Mouse (Mus musculus): ENCODE data around the gene Sptb.
A peak's percentile ranks its signal among the peaks of the same experiment; 100 is the strongest.

Sptb gene

DNA sequence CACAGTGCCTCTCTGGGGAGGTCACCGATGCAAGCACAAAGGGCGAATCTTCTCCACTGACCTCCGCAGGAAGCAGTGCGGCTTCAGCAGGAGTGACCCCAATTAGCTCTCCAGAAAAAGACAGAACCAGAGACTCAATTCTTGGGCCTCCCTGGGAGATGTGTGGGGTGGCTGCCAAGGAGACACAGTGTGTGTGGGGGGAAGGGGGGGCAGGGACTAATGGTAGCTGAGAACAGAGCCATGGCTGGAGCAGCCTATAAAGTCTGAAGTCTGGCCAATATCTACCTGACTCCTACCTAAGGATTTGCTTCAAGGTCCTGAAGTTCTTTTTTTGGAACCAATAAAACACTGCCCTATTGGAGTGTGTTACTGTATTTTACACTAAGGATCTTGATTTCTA, 105.8 kb downstream of the Sptb start:
- DNase-seq: no peak

DNA sequence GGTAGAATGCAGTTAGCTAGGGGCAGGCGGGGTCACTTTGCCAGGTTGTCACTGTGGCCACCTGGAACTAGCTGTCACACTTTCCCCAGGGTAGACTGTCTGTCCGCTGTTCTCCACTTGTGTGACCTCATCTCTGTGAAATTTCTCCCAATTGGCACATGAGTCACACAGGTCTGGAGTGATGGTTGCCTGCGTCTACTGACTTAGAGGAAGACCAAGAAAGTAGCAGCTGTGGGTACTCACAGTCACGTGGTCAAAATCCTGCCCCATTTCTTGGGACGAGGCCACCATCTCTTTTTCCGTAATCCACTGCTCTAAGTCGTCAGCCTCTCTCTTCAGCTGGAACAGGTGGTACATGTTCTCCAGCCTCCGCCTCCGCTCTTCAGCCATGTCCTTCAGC, 106.6 kb downstream of the Sptb start:
- DNase-seq: no peak

DNA sequence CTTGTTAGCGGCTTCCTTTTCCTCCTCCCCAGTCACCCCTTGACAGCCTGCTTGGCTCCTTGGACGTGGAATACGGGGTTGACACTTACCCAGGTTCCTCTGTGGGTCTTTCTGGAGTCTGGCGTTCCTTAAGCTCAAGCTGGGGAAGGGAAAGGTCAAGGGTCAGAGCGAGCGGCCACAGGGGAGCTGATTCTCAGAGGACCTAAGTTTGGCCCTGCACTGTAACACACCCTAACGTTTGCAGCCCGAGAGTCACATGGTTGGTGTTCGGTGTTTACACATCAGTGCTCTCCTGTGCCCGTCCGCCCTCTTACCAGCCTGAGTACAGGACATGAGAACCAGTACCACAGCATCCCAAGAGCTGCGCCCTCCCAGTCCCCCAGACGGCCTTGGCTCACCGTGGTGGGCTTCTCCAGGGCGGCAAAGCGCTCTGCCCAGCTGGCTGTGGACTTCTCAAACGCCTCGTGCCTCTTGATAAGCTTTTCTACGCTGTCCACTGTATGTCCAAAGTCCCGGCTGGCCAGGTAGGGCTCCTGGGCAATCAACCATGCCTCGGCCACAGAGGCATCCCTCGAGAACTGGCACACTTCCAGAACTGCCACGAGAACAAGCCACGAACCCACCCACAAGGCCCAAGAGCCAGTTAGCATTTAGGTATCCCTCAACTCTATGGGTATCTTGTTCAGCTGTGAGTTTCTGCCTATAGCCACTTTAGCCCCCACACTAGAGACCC, 112.0 kb downstream of the Sptb start:
- no peak for DNase-seq

DNA sequence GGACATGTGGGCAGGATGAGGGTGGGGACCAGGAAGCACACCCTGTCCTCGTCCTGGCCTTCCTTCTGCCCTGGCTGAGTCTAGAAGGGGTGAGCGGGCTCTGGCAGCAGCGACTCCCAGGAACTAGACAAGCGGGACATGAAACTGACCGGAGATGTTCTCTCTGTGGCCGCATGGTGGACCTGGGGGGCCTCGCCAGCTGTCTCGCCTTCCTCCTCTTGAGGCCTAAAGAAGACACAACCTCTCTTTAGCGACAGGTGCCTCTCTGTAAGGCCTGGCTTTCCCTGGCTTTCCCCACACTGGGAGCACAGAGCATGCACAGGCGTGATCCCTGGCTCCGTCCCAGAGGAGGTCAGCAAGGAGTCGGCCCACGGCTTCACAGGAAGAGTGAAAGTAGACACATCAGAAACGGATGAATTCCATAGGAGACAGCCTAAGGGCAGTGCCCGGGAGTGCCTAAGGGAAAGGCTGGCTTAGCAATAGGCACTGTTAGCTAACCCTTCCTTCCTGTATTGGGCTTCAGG, 112.7 kb downstream of the Sptb start:
- peak; percentile 72 for DNase-seq

DNA sequence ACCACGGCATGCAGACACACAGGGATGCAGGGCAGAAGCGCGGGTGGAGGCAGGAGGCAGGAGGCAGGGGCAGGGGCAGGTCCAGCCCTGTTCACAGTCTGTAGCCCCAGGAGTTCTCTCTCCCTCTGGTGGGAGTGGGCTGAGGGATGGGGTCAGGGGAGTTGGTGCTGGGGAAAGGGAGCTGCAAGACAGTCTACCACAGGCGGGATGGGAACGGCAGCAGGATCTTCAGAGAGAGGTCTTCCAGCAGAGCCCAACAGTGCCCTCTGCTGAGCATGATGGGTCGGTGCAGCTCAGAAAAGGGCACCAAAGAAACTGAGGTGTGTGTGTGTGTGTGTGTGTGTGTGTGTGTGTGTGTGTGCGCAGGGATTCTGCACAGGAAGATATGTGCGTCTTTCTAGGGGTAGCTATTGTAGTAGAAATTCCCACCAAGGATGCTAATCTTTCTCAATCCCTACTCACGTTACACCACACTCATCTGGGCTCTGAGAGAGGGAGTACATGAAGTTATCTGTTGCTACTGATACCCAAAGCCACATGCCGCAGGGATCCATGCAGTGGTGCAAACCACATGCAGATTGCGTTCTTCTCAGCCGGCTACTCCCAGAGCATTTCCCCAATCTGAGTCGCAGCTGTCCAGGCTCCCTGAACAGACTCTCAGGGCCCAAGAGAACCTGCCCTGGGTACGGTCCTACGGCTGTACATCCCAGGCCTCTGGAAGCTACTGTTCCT, 113.9 kb downstream of the Sptb start:
- peak; percentile 84 for DNase-seq

DNA sequence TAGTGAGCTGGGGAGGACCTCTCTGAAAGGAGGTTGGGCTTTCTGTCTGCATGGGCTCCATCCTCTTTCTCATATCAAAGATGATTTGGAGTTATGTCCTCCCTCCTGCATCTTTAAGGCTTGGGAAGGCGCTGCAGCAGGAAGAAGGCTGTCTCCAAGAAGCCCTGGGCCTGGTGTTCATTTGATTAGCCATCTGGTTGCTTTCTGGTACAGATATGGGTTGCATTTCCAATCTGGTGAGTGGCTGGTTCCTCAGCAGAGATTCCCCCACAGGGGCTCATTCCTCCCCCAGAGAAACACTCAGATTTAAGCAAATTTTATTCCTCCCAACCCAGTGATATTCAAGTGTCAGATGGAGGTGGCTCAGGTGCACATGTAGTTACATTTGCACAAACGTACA, 114.5 kb downstream of the Sptb start:
- no peak for DNase-seq

DNA sequence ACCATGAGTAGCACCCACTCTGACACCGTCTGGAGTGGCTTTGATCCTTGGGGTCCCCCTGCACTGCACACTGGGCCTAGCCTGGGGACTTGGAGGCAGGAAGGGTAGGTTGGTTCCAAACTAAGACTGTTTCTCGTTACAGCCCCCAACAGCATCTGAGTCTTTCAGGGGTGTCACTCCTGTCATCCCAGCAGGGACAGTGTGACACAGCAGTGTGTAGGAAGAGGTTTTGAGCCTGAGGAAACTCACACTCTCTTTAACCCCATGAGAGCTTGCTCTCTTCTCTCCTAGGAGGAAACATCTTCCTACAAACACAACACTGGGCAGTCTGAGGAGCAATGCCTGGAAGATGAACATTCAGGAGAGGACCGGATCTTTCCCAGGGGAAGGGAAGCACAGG, 115.8 kb downstream of the Sptb start:
- DNase-seq: no peak

DNA sequence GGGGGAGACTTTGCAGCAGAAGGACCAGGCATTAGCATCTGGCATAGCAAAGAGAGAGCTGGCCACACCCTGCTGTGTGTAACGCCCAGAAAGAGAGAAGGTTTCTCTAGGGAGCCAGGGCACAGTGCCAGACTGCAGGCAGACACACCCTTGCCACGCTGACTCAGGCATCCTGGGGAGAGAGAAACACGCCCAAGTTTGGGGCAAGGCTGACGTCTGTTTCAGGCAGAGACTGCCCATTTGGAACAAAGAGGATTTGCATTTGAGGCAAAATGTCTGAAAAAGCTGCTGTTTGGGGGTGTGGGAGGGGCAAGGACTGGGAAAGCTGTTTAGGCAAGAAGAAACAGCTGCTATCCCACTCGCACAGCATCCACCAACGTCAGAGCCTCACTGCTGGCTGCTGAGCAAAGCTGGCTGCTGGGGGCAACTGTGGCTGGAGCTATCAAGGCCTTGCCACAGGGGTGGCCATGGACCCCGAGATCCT, 116.5 kb downstream of the Sptb start:
- no peak for DNase-seq

DNA sequence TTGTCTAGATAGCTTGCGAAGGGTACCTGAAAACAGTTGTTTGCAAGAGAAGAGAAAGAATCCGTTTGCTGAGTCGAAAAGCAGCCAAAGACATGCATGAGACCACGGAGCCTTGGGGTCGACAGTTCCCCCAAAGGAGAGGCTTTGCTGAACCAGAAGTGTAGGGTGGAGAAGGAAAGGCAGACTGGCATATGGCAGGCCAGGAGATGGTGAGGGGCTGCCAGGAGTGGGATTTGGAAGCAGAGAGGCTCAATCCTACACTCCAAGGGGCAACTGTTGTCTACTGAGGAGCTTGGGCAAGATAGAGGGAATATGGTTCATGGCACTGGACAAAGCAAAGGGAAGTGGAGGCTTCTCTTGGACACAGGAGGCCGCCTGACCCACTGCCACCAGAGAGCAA, 117.1 kb downstream of the Sptb start:
- no peak for DNase-seq

DNA sequence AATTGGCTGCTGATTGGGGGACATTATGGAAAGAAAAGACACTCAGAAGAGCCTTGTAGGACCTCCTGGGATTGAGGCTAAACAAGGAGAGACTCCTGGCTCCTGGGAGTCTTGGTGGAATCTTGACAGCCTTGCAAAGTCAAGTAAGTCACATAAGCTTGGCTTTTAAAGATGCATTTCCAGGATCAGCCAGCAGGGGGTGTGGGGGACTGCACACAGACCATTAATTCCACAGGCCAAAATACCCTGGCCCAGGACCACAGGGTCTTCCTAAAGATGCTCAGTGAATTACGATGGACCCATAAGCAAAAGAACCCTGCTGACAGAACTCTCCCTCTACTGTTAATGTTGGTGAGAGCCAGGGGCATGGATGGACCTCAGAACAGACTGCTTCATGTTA, 118.1 kb downstream of the Sptb start:
- DNase-seq: no peak

DNA sequence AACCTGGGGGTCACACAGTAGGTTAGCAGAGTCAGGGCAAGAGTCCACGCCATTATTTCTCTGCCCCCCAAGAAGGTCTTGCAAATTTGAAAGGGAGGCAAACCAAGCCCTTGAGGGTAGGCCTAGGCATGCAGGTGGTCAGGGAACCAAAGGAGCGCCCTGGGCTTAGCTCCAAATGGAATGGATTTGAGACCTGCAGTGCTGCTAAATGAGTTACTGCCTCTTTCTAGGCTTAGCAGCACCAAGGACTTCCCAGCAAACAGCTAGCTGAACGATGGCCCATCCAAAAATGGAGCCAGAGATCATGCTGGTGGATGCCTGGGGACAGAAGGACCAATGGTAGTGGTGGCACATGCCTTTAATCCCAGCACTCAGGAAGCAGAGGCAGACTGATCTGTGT, 119.3 kb downstream of the Sptb start:
- DNase-seq: peak; percentile 65

DNA sequence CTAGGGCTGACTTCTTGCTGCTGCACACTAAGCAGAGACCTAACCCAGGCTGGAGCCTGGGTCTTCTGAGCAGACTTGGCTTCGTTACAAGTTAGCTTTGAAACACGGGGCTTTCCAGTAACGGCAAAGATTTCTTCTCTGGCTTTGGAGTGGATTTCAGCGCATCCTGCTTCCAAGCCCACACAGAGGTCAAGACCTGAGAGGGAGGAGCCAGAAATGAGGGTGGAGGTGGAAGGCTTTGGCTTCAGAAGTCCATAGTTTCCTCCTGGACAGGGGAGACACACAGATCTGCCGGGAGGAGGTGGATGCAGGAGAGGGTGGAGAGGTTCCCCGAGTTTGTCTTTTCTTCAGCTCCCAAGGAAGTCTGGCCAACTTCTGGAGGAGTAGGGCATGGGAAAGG, 120.8 kb downstream of the Sptb start:
- DNase-seq: no peak

DNA sequence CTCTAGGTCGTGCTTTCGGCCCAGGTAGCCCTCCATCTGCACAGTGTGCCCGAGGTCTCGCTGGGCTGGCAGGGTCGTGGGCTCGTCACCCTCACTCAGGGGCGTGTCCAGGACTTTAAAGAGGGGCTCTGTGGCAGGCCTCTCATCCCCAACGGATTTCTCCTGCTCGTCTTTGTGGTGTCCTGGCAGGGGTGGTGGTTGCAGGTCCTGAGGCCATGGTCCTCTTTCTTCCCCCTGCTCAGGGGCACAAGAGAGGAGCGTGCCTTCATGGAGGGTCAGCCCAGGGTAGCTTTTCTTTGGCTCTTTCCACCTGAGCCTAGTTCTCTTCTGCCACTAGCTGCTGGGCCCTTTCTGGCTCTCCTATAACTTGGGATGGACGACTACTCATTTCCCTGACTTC, 123.0 kb downstream of the Sptb start:
- DNase-seq: no peak

DNA sequence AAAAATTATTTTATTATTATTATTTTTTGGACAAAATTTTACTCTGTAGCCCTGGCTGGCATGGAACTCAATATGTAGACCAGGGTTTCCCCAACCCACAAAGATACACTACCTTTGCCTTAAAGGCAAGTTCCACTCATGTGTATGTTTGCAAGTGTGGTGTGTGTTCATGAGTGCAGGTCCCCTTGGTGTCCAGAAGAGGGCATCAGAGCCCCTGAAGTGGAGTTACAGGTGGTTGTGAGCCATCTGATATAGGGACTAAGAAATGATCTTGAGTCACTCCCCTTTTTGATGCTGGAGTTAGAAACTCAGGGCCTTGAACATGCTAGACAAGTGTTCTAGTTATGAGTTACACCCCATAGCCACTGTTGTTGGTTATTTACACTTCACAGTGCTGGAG, 125.3 kb downstream of the Sptb start:
- no peak for DNase-seq

DNA sequence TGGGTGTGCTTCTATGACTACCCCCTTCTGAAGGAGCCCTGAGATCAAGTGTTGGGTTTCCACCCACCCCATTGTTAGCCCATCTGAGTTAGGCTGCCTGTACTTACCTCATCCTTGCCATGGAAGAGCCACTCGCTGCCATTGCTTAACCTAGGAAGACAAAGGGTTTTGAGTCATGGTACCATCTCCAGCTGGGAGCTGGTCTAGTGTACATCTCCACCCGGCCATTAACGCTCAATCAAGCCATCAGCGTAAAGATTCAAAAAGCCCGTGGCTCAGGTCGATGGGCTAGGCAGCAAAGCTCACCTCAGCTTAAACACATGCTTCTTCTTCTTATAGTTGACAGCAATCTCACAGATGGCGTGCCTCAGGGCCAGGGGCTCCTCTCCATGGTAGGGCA, 126.9 kb downstream of the Sptb start:
- no peak for DNase-seq

DNA sequence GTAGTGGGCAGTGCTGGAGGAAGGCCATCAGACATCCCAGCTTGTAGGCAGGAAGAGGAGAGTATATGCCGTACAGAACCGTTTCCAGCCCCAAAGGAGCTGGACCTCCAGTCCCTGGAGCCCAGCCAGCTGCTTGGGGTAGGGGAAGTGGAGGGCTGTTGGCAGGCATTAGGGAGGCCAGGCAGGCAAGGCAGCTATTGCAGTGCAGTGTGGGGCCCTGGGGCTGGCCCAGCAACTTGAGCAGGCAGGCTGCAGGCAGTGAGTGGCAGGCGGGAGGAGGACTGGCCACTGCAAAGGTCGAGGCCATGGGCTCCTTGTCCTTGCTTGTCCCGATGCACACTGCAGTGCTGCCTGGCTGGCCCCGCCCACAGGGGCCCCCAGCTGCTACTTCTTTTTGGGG, 127.5 kb downstream of the Sptb start:
- no peak for DNase-seq

DNA sequence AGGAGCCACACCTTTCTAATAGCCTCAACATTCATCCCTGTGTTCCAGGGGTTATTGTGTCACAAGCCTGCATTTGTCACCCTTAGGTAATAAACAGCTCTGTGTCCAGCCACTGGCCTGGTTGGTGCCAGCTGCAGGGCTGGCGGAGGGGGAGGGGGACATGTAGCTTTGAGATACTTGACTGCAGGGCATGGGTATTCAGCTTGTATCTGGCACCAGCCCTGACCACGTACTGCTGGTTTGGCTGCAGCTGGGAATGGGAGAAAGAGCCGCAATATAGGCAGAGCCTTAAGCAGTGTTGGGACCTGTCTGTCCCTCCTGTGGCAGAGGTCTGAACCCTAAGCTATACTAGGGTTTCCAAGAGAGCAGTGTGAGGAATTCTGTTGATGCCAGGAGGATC, 128.2 kb downstream of the Sptb start:
- DNase-seq: no peak

DNA sequence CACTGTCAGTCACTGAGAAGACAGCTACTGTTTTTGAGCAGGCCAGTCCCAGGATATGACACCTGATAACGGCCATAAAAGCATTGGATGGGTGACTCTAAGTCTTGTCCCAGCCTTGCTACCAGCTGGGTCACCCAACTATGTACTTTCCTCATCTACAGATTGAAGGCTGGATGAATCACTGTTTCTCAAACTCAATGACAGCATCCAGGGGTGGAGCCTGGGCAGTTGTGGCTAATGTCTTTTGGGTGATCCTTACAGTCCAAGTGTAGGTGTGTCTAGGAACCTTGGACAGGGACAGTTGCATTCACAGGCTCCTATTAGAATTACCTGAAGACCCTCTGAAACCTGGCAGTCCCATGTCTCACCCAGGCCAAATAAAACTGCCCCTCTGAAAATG, 130.5 kb downstream of the Sptb start:
- no peak for DNase-seq

DNA sequence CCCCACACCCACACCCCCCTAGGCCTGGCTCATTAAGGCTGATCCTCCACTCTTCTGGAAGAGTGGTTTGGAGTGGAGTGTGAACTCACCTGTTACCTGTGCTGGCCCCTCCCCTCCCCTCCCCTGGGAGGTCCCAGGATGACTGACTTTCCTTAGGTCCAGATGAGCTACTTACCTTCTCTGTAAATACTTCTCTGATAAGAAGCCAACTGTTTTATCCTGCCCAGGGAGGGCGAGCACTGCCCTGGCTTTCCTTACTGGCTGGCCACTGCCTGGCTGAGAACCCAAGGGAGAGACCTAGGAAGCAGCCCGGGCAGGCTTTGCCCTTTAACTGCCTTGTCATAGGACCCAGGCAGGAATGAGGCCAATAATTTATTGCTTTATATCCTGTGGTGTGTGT, 131.9 kb downstream of the Sptb start:
- no peak for DNase-seq

DNA sequence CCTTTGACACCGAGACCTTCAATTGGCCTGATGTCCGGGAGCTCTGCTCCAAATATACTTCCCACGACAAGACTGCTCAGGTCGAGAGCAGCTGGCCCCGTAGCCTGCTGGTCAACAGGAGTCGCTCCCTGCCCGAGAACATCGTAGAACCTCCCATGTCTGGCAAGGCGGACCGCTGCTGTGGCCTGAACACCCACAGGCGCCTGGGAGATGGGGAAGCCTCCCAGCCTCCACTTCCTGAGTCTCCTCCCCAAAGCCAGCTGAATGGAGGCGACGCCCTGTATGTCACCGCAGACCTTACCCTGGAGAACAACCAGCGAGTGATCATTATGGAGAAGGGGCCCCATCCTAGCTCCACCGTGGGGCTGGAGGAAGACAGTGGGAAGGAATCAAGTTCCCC, 132.5 kb downstream of the Sptb start:
- no peak for DNase-seq

DNA sequence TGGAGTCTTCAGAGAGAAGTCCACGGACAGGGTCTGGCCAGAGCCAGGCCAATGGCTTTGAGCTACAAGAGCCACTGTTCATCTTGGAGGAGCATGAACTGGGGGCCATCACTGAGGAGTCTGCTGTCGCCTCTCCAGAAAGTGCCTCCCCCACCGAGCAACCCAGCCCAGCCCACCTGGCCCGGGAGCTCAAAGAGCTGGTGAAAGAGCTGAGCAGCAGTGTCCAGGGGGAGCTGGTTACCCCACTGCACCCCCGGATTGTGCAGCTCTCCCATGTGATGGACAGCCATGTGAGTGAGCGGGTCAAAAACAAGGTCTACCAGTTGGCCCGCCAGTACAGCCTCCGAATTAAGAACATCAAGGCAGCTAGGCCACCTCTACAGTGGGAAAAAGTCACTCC, 133.5 kb downstream of the Sptb start:
- no peak for DNase-seq

DNA sequence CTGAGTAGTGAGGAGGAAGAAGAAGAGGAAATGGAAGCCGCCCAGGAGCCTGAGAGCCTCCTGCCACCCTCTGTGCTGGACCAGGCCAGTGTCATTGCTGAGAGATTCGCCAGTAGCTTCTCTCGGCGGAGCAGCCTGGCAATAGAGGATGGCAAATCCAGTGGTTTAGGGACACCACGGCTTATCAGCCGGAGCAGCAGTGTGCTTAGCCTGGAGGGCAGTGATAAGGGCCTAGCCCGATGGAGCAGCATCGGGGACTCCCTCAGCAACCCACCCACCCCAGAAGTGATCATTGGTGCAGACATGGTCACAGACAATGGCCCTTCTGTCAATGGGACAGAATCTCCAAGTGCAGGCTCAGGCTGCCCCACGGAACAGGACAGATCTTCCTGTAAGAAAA, 134.3 kb downstream of the Sptb start:
- DNase-seq: no peak

DNA sequence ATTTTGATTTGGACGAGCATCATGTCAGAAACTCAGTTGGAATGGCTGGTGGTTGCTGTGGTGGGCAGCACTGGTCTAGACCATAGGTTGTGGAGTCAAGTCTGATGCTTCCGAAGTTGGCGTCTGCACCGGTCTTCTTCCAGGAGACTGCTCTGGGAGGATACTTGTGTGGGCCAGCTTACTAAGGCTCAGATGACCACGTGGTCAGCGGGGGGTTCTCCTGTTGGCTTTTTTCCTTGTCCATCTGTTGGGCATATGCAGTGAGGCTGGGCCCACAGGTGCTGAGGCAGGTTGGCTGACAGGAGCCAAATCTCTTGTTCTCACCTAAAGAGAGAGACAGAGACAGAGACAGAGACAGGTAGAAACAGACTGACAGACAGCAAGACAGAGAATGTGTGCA, 135.5 kb downstream of the Sptb start:
- peak; percentile 95 for DNase-seq

DNA sequence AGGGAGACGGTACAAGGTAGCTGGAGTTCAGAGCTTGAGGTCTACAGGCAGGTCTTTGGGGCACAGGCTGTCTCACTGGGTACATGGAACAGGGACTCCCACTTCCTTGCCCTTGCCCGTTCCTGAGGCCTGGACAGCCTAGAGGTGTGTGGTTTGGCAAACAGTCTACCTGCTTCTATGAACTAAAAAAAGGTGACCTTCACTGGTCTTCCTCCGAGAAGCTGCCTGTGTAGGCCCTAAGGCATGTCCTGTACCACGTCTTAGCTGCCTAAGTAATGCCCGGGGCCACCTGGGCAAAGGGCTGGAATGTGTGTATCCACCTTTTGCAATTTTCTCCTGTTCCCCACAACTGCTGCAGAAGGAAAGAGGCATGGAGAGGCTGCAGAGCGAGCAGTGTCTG, 137.0 kb downstream of the Sptb start:
- DNase-seq: no peak
